Mouse (Mus musculus) forebrain, embryonic 11.5 days (tissue): ENCODE data around the gene Lrriq4. TPM values are rescaled to one million over a fixed set of nuclear protein-coding genes. Genes with fewer than 3 reads are reported as not detected.

Source experiments
- polyA plus RNA-seq: library from polyadenylated mRNA; unstranded; fragments of >200 nt; fragmentation: Nextera tagmentation; extraction: Ambion mirVana; gene quantifications from 2 replicates; pipeline ENCODE4 v1.2.1, GENCODE M21; 2014

Lrriq4 gene
- polyA plus RNA-seq, 1 experiment from 2014 or later = not detected

Other genes with a start within 250 kb of the Lrriq4 start
- 17.6 and 19.5 TPM in 2 replicates for gene Mecom, start 96.5 kb upstream of the Lrriq4 start, polyA plus RNA-seq
- gene Actrt3, start 44.6 kb upstream of the Lrriq4 start, polyA plus RNA-seq = 0.17 TPM in 1 of 2 replicates, not detected in the other
- 33.4 and 36.4 TPM in 2 replicates for gene Mynn, start 42.4 kb upstream of the Lrriq4 start, polyA plus RNA-seq
- 1.2 and 2.1 TPM in 2 replicates for gene Lrrc34, start 3.4 kb downstream of the Lrriq4 start, polyA plus RNA-seq
- gene Lrrc31, start 55.3 kb downstream of the Lrriq4 start, polyA plus RNA-seq = not detected in 2 replicates
- gene Samd7, start 101.8 kb downstream of the Lrriq4 start, polyA plus RNA-seq = not detected in 2 replicates
- gene Sec62, start 148.4 kb downstream of the Lrriq4 start, polyA plus RNA-seq = 48.5 and 62.0 TPM in 2 replicates
- gene Gpr160, start 211.4 kb downstream of the Lrriq4 start, polyA plus RNA-seq = 1.1 and 1.4 TPM in 2 replicates